Mouse (Mus musculus) cerebellum, adult 2 months (tissue): ENCODE measurements at regions not wholly inside any gene's neighbourhood (a gene's known extent, or its start where the extent isn't known, plus 50 kb on each side); places are given as distances from the start of the nearest gene placed in this dataset.

Experiments used
- CTCF ChIP-seq: fragments of 200-500 bp; IDR thresholded peaks from 2 replicates; pipeline ENCODE4 v1.5.1; 2011; ENCODE audit warnings: low read depth, mild to moderate bottlenecking, control low read depth, low read length, moderate library complexity, borderline replicate concordance; ENCODE audit not compliant: insufficient read depth
- POLR2A ChIP-seq: fragments of 200-500 bp; IDR thresholded peaks from 2 replicates; pipeline ENCODE4 v1.6.1; 2011; ENCODE audit warnings: low read length, control low read depth, borderline replicate concordance; ENCODE audit not compliant: insufficient read depth

- no peak for TF ChIP-seq CTCF
- no peak for TF ChIP-seq POLR2A
Measured at GRCm38 (mm10) chr12:77694101-77694500, 456.2 kb downstream of the Fut8 start.
